Mouse (Mus musculus): ENCODE data around the gene Crip1. TPM values are rescaled to one million over a fixed set of nuclear protein-coding genes. Genes with fewer than 3 reads are reported as not detected.

Gene Crip1
- total RNA-seq, 1 experiment, result 173 TPM

DNA sequence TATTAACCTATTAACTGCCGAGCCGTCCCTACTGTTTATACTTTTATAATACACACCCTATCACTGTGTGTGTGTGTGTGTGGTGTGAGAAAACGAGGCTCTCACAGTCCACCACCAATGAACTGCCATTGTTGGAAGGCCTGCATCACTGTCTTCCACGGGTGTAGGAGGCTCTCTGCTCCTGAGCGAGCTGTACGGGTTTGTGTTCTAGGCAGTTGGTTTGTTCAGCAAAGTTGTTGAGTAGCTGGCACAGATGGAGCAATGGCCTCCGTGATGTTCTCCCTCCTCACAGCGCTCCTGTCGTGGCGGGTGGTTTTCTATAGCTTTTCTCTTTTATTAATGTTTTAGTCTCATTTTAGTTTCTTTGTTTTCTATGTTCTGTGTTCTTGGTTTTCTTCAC is 36.3 kb upstream of the Crip1 start:
- TF ChIP-seq ZC3H11A (IDR thresholded peaks at IDR 0.05; ENCODE audit: borderline replicate concordance, low read depth, low read length) (no peak), MAFK (IDR thresholded peaks at IDR 0.05; ENCODE audit: insufficient read depth, low read depth, low read length) (no peak), ZNF384 (IDR thresholded peaks at IDR 0.05; ENCODE audit: low read depth, low read length) (no peak), HCFC1 (IDR thresholded peaks at IDR 0.05; ENCODE audit: borderline replicate concordance, insufficient read depth, low read length) (no peak), CHD2 (IDR thresholded peaks at IDR 0.05; ENCODE audit: low read depth, low read length) (no peak)
- Histone ChIP-seq H3K9me3 (ENCODE audit: control insufficient read depth, insufficient read depth, low read depth, low read length) (no peaks in the 10 kb centered on the region), H3K4me3 (ENCODE audit: insufficient read depth in 1 of 2, low read depth in 1 of 2, low read length in 2 of 2, poor library complexity in 1 of 2, severe bottlenecking in 1 of 2) (no peak overlapping the region), H3K27ac (ENCODE audit: insufficient read depth, low read depth, low read length, poor library complexity, severe bottlenecking) (no peak overlapping the region), H3K36me3 (ENCODE audit: control insufficient read depth, insufficient read depth, low read length, poor library complexity, severe bottlenecking) (peaks cover 19% of the 10 kb centered on the region; the same call in 1 of the 2 replicates), H3K9ac (ENCODE audit: insufficient read depth, low read depth, low read length, poor library complexity, severe bottlenecking) (no peak overlapping the region), H3K4me1 (ENCODE audit: control insufficient read depth in 2 of 2, insufficient read depth in 2 of 2, low read length in 2 of 2, poor library complexity in 1 of 2) (peaks cover 9 to 33% of the 10 kb centered on the region in 2 experiments)
- DNase-seq (ENCODE audit: low read depth, low spot score), result no peak
- in situ Hi-C loops (cut with MboI; ENCODE audit: low sequenced_read_pairs in 2 of 2, unreplicated experiment in 2 of 2), result no loop called here

- H3K36me3 ChIP-seq (ENCODE audit: control insufficient read depth, insufficient read depth, low read length, poor library complexity, severe bottlenecking), result peaks cover 45% of the 10 kb centered on the region
- H3K9me3 ChIP-seq (ENCODE audit: control insufficient read depth, insufficient read depth, low read depth, low read length), result no peaks in the 10 kb centered on the region
- 0 out of 4 replicates have a peak overlapping the region, but pooled peaks of 1 of the 2 experiments have one; percentile 9 for H3K4me3 ChIP-seq (ENCODE audit: insufficient read depth in 1 of 2, low read depth in 1 of 2, low read length in 2 of 2, poor library complexity in 1 of 2, severe bottlenecking in 1 of 2)
- H3K4me1 ChIP-seq (ENCODE audit: control insufficient read depth in 2 of 2, insufficient read depth in 2 of 2, low read length in 2 of 2, poor library complexity in 1 of 2), result peaks cover 13 to 36% of the 10 kb centered on the region in 2 experiments
- in situ Hi-C loops (cut with MboI; ENCODE audit: low sequenced_read_pairs in 2 of 2, unreplicated experiment in 2 of 2), result no loop called here
- no peak for TF ChIP-seq MAFK (IDR thresholded peaks at IDR 0.05; ENCODE audit: insufficient read depth, low read depth, low read length)
- TF ChIP-seq ZNF384 (IDR thresholded peaks at IDR 0.05; ENCODE audit: low read depth, low read length), result no peak
- TF ChIP-seq CHD2 (IDR thresholded peaks at IDR 0.05; ENCODE audit: low read depth, low read length), result no peak
- no peak for TF ChIP-seq HCFC1 (IDR thresholded peaks at IDR 0.05; ENCODE audit: borderline replicate concordance, insufficient read depth, low read length)
- no peak for TF ChIP-seq ZC3H11A (IDR thresholded peaks at IDR 0.05; ENCODE audit: borderline replicate concordance, low read depth, low read length)
- DNase-seq (ENCODE audit: low read depth, low spot score), result no peak
- peak overlapping the region; percentile 65; the same call in 1 of the 2 replicates for H3K27ac ChIP-seq (ENCODE audit: insufficient read depth, low read depth, low read length, poor library complexity, severe bottlenecking)
- H3K9ac ChIP-seq (ENCODE audit: insufficient read depth, low read depth, low read length, poor library complexity, severe bottlenecking), result no peak overlapping the region
These were observed 32.0 kb upstream of the Crip1 start for GRCm38 (mm10) chr12:113114141-113114540.

- Histone ChIP-seq H3K27ac (ENCODE audit: insufficient read depth, low read depth, low read length, poor library complexity, severe bottlenecking) (peak overlapping the region; percentile 65), H3K4me1 (ENCODE audit: control insufficient read depth in 2 of 2, insufficient read depth in 2 of 2, low read length in 2 of 2, poor library complexity in 1 of 2) (peaks cover 13 to 31% of the 10 kb centered on the region in 2 experiments), H3K4me3 (ENCODE audit: insufficient read depth in 1 of 2, low read depth in 1 of 2, low read length in 2 of 2, poor library complexity in 1 of 2, severe bottlenecking in 1 of 2) (no peak overlapping the region), H3K9ac (ENCODE audit: insufficient read depth, low read depth, low read length, poor library complexity, severe bottlenecking) (no peak overlapping the region), H3K9me3 (ENCODE audit: control insufficient read depth, insufficient read depth, low read depth, low read length) (no peaks in the 10 kb centered on the region), H3K36me3 (ENCODE audit: control insufficient read depth, insufficient read depth, low read length, poor library complexity, severe bottlenecking) (peaks cover 52% of the 10 kb centered on the region)
- DNase-seq (ENCODE audit: low read depth, low spot score), result peak; percentile 88
- in situ Hi-C loops (cut with MboI; ENCODE audit: low sequenced_read_pairs in 2 of 2, unreplicated experiment in 2 of 2), result no loop called here
- TF ChIP-seq CHD2 (IDR thresholded peaks at IDR 0.05; ENCODE audit: low read depth, low read length) (no peak), MAFK (IDR thresholded peaks at IDR 0.05; ENCODE audit: insufficient read depth, low read depth, low read length) (no peak), ZC3H11A (IDR thresholded peaks at IDR 0.05; ENCODE audit: borderline replicate concordance, low read depth, low read length) (no peak), ZNF384 (IDR thresholded peaks at IDR 0.05; ENCODE audit: low read depth, low read length) (no peak), HCFC1 (IDR thresholded peaks at IDR 0.05; ENCODE audit: borderline replicate concordance, insufficient read depth, low read length) (no peak)
These were observed 31.1 kb upstream of the Crip1 start for GRCm38 (mm10) chr12:113114856-113115538.

- Histone ChIP-seq H3K36me3 (ENCODE audit: control insufficient read depth, insufficient read depth, low read length, poor library complexity, severe bottlenecking) (peaks cover 79% of the 10 kb centered on the region), H3K4me1 (ENCODE audit: control insufficient read depth in 2 of 2, insufficient read depth in 2 of 2, low read length in 2 of 2, poor library complexity in 1 of 2) (peaks cover 3 to 4% of the 10 kb centered on the region in 2 experiments), H3K9me3 (ENCODE audit: control insufficient read depth, insufficient read depth, low read depth, low read length) (no peaks in the 10 kb centered on the region), H3K4me3 (ENCODE audit: insufficient read depth in 1 of 2, low read depth in 1 of 2, low read length in 2 of 2, poor library complexity in 1 of 2, severe bottlenecking in 1 of 2) (no peak overlapping the region), H3K27ac (ENCODE audit: insufficient read depth, low read depth, low read length, poor library complexity, severe bottlenecking) (no peak overlapping the region; the same call in 1 of the 2 replicates), H3K9ac (ENCODE audit: insufficient read depth, low read depth, low read length, poor library complexity, severe bottlenecking) (no peak overlapping the region)
- in situ Hi-C loops (cut with MboI; ENCODE audit: low sequenced_read_pairs in 2 of 2, unreplicated experiment in 2 of 2), result no loop called here
- DNase-seq (ENCODE audit: low read depth, low spot score), result peak; percentile 74
- no peak for TF ChIP-seq HCFC1 (IDR thresholded peaks at IDR 0.05; ENCODE audit: borderline replicate concordance, insufficient read depth, low read length)
- no peak for TF ChIP-seq MAFK (IDR thresholded peaks at IDR 0.05; ENCODE audit: insufficient read depth, low read depth, low read length)
- TF ChIP-seq ZC3H11A (IDR thresholded peaks at IDR 0.05; ENCODE audit: borderline replicate concordance, low read depth, low read length), result no peak
- TF ChIP-seq CHD2 (IDR thresholded peaks at IDR 0.05; ENCODE audit: low read depth, low read length), result no peak
- no peak for TF ChIP-seq ZNF384 (IDR thresholded peaks at IDR 0.05; ENCODE audit: low read depth, low read length)
These were observed 26.4 kb upstream of the Crip1 start for GRCm38 (mm10) chr12:113119516-113120410.

All from ES-E14 (cell line).